Mouse (Mus musculus): ENCODE measurements around the gene Gfpt1. TPM values are rescaled to one million over a fixed set of nuclear protein-coding genes. Genes with fewer than 3 reads are reported as not detected.
"Not testable (repeated sequence)": the region's sequence is repeated elsewhere in the genome, so short reads cannot be mapped to it uniquely, and the experiment has no call there.

Gene Gfpt1
- polyA plus RNA-seq, 1 experiment from 2014 or later: 18.0 TPM

DNA sequence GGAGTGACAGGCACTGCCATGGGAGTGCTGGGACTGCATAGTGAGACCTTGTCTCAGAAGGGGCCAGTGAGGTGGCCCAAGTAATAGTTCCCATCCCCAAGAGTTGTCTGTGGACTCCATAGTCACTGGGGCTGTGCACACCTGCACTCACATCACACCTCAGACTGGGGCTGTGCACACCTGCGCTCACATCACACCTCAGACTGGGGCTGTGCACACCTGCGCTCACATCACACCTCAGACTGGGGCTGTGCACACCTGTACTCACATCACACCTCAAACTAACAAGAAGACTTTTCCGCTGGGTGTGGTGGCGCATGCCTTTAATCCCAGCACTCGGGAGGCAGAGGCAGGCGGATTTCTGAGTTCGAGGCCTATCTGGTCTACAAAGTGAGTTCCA is 6.1 kb downstream of the Gfpt1 start:
- H3K27ac ChIP-seq (ENCODE audit: low read depth, low read length); H3K4me2 ChIP-seq (ENCODE audit: low read depth); ATAC-seq (ENCODE audit: insufficient read depth, low FRiP score, low TSS enrichment); H3K9me3 ChIP-seq (ENCODE audit: control insufficient read depth, low read length); H3K4me1 ChIP-seq (ENCODE audit: control insufficient read depth, insufficient read depth, low read length); DNase-seq (ENCODE audit: low spot score); H3K36me3 ChIP-seq (ENCODE audit: control insufficient read depth, insufficient read depth, low read length); H3K9ac ChIP-seq (ENCODE audit: low read length); H3K4me3 ChIP-seq (ENCODE audit: low read depth, low read length); H3K27me3 ChIP-seq (ENCODE audit: control insufficient read depth, insufficient read depth, low read length): not testable (repeated sequence)
- 95% methylated on average over 7 of the region's 7 CpGs for WGBS

- ATAC-seq (ENCODE audit: insufficient read depth, low FRiP score, low TSS enrichment): no peak
- no peaks in the 10 kb centered on the region for H3K27me3 ChIP-seq (ENCODE audit: control insufficient read depth, insufficient read depth, low read length)
- H3K36me3 ChIP-seq (ENCODE audit: control insufficient read depth, insufficient read depth, low read length): peaks cover 12% of the 10 kb centered on the region
- no peak overlapping the region for H3K27ac ChIP-seq (ENCODE audit: low read depth, low read length)
- H3K4me3 ChIP-seq (ENCODE audit: low read depth, low read length): no peak overlapping the region
- H3K9ac ChIP-seq (ENCODE audit: low read length): no peak overlapping the region
- H3K4me2 ChIP-seq (ENCODE audit: low read depth): no peak overlapping the region
- no peak for DNase-seq (ENCODE audit: low spot score)
- WGBS: 96% methylated on average over 10 of the region's 10 CpGs
- no peaks in the 10 kb centered on the region for H3K9me3 ChIP-seq (ENCODE audit: control insufficient read depth, low read length)
- H3K4me1 ChIP-seq (ENCODE audit: control insufficient read depth, insufficient read depth, low read length): no peaks in the 10 kb centered on the region
Observed at GRCm38 (mm10) chr6:87051886-87052425, 9.3 kb downstream of the Gfpt1 start.

- 92% methylated on average over 8 of the region's 8 CpGs for WGBS
- DNase-seq (ENCODE audit: low spot score): no peak
- no peak overlapping the region for H3K9ac ChIP-seq (ENCODE audit: low read length)
- peaks cover 19% of the 10 kb centered on the region for H3K36me3 ChIP-seq (ENCODE audit: control insufficient read depth, insufficient read depth, low read length)
- ATAC-seq (ENCODE audit: insufficient read depth, low FRiP score, low TSS enrichment): no peak
- H3K4me1 ChIP-seq (ENCODE audit: control insufficient read depth, insufficient read depth, low read length): no peaks in the 10 kb centered on the region
- H3K27ac ChIP-seq (ENCODE audit: low read depth, low read length): no peak overlapping the region
- H3K9me3 ChIP-seq (ENCODE audit: control insufficient read depth, low read length): no peaks in the 10 kb centered on the region
- no peak overlapping the region for H3K4me2 ChIP-seq (ENCODE audit: low read depth)
- no peaks in the 10 kb centered on the region for H3K27me3 ChIP-seq (ENCODE audit: control insufficient read depth, insufficient read depth, low read length)
- no peak overlapping the region for H3K4me3 ChIP-seq (ENCODE audit: low read depth, low read length)
Observed at GRCm38 (mm10) chr6:87054193-87054592, 11.5 kb downstream of the Gfpt1 start.

DNA sequence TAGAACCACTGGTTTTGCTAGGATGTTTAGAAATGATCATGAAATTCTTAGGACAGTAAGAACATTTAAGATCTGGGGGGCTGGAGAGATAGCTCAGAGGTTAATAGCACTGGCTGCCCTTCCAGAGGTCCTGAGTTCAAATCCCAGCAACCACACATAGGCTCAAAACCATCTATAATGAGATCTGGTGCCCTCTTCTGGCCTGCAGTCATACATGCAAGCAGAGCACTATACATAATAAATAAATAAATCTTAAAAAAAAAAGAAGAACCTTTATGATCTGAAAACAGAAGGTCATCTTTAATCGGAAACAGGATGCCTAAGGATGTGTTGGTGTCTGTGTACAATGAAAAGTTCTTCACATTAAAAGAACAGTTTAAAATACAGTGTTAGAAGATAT is 17.1 kb downstream of the Gfpt1 start:
- Histone ChIP-seq H3K27me3 (ENCODE audit: control insufficient read depth, insufficient read depth, low read length) (no peaks in the 10 kb centered on the region), H3K27ac (ENCODE audit: low read depth, low read length) (no peak overlapping the region), H3K9ac (ENCODE audit: low read length) (no peak overlapping the region), H3K36me3 (ENCODE audit: control insufficient read depth, insufficient read depth, low read length) (peaks cover 16% of the 10 kb centered on the region), H3K4me3 (ENCODE audit: low read depth, low read length) (no peak overlapping the region), H3K4me1 (ENCODE audit: control insufficient read depth, insufficient read depth, low read length) (no peaks in the 10 kb centered on the region), H3K9me3 (ENCODE audit: control insufficient read depth, low read length) (no peaks in the 10 kb centered on the region), H3K4me2 (ENCODE audit: low read depth) (no peak overlapping the region)
- 92% methylated on average over 1 of the region's 1 CpGs for WGBS
- DNase-seq (ENCODE audit: low spot score) (no peak), ATAC-seq (ENCODE audit: insufficient read depth, low FRiP score, low TSS enrichment) (no peak)

DNA sequence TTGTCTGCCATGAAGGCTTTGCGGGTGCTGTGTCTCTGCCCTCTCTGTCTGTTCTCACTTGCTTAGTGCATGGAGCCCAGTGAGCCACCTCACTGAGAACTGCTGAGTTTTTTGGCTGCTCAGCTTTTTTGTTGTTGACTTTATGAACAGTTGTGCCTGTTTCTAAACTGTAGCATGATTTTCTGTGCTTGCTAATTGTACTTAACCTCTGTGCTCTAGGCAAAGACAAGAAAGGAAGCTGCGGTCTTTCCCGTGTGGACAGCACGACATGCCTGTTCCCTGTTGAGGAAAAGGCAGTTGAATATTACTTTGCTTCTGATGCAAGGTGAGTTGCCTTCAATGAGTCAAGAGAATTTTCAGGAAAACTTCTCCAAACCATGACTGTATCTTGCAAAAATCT is 20.9 kb downstream of the Gfpt1 start:
- WGBS: 95% methylated on average over 4 of the region's 4 CpGs
- Histone ChIP-seq H3K4me2 (ENCODE audit: low read depth) (no peak overlapping the region), H3K9ac (ENCODE audit: low read length) (no peak overlapping the region), H3K4me3 (ENCODE audit: low read depth, low read length) (no peak overlapping the region), H3K27ac (ENCODE audit: low read depth, low read length) (no peak overlapping the region), H3K4me1 (ENCODE audit: control insufficient read depth, insufficient read depth, low read length) (no peaks in the 10 kb centered on the region), H3K27me3 (ENCODE audit: control insufficient read depth, insufficient read depth, low read length) (no peaks in the 10 kb centered on the region), H3K9me3 (ENCODE audit: control insufficient read depth, low read length) (no peaks in the 10 kb centered on the region), H3K36me3 (ENCODE audit: control insufficient read depth, insufficient read depth, low read length) (peaks cover 10% of the 10 kb centered on the region)
- ATAC-seq (ENCODE audit: insufficient read depth, low FRiP score, low TSS enrichment) (no peak), DNase-seq (ENCODE audit: low spot score) (no peak)

DNA sequence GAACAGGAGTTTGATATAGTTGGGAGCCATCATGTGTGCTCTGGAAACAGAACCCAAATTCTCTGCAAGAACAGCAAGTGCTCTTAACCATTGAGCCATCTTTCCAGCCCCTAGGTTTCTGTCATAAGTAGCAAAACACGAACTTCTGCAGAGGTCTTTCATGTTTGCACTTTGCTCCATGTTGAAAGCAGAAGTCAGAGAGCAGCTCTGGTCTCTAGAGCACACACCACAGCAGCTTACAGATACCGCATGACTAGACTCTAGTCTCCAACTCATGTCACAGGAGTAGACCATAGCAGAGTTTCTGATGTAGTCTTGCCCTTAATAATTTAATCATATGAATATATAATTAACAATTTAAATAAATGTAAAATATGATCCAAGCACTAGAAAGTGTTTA is 25.6 kb downstream of the Gfpt1 start:
- Histone ChIP-seq H3K27me3 (ENCODE audit: control insufficient read depth, insufficient read depth, low read length) (no peaks in the 10 kb centered on the region), H3K27ac (ENCODE audit: low read depth, low read length) (no peak overlapping the region), H3K36me3 (ENCODE audit: control insufficient read depth, insufficient read depth, low read length) (peaks cover 9% of the 10 kb centered on the region), H3K9me3 (ENCODE audit: control insufficient read depth, low read length) (no peaks in the 10 kb centered on the region), H3K9ac (ENCODE audit: low read length) (no peak overlapping the region), H3K4me2 (ENCODE audit: low read depth) (no peak overlapping the region), H3K4me1 (ENCODE audit: control insufficient read depth, insufficient read depth, low read length) (no peaks in the 10 kb centered on the region), H3K4me3 (ENCODE audit: low read depth, low read length) (no peak overlapping the region)
- ATAC-seq (ENCODE audit: insufficient read depth, low FRiP score, low TSS enrichment): no peak
- DNase-seq (ENCODE audit: low spot score): no peak
- 90% methylated on average over 2 of the region's 2 CpGs for WGBS

DNA sequence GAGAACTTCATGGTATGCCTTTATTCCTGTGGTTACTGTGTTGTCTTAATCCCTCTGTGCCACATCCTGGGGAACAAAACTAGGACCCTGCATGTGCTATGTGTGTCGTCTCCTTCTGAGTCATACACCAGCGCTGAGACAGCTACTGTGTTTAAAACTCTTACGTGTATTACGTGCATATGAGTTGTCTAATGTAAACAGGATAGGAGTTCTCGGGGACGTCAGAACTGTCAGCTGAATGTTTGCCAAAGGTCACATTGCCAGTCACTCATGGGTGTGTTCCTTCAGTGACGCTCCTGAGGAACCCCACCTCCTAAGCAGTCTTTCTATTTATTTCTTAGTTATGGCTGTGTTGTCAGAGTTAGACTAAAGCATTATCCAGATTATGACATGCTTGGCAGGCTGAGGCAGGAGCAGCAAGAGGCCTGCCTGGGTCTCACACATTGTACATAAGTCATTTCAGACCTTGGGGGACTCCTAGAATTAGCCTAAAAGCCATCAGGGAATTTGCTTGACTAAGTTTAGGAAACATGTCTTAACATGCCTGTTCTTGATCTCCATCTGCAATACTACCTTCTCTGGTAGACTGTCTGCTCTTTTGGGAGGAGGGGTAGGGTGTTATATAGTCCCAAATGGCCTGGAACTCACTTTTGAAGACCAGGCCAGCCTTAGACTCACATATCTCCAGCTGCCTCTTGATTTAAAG is 26.7 kb downstream of the Gfpt1 start:
- Histone ChIP-seq H3K9me3 (ENCODE audit: control insufficient read depth, low read length) (no peaks in the 10 kb centered on the region), H3K36me3 (ENCODE audit: control insufficient read depth, insufficient read depth, low read length) (peaks cover 9% of the 10 kb centered on the region), H3K9ac (ENCODE audit: low read length) (no peak overlapping the region), H3K27me3 (ENCODE audit: control insufficient read depth, insufficient read depth, low read length) (no peaks in the 10 kb centered on the region), H3K4me3 (ENCODE audit: low read depth, low read length) (no peak overlapping the region), H3K4me2 (ENCODE audit: low read depth) (no peak overlapping the region), H3K27ac (ENCODE audit: low read depth, low read length) (no peak overlapping the region), H3K4me1 (ENCODE audit: control insufficient read depth, insufficient read depth, low read length) (no peaks in the 10 kb centered on the region)
- DNase-seq (ENCODE audit: low spot score): no peak
- WGBS: 90% methylated on average over 7 of the region's 7 CpGs
- ATAC-seq (ENCODE audit: insufficient read depth, low FRiP score, low TSS enrichment): no peak

DNA sequence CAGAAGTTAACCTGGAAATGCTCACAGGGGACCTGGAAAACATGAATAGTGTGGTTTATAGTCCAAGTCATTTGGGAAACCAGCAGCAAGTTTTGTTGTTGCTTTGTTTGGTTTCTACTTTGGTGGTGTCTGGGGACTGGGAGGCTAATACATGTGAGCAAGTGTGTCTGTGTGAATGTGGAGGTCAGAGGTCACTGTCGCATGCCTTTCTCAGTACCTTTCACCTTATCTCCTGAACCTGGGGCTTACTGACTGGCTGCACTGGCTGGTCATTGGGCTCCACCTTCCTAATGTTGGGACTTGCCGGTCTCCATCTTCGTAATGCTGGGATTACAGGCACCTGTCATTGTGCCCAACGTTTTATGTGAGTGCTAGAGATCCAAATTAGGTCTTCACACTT is 28.0 kb downstream of the Gfpt1 start:
- WGBS: 95% methylated on average over 4 of the region's 4 CpGs
- no peaks in the 10 kb centered on the region for H3K4me1 ChIP-seq (ENCODE audit: control insufficient read depth, insufficient read depth, low read length)
- no peak for DNase-seq (ENCODE audit: low spot score)
- H3K36me3 ChIP-seq (ENCODE audit: control insufficient read depth, insufficient read depth, low read length): peaks cover 9% of the 10 kb centered on the region
- no peak overlapping the region for H3K9ac ChIP-seq (ENCODE audit: low read length)
- no peak overlapping the region for H3K4me2 ChIP-seq (ENCODE audit: low read depth)
- H3K27ac ChIP-seq (ENCODE audit: low read depth, low read length): no peak overlapping the region
- no peak for ATAC-seq (ENCODE audit: insufficient read depth, low FRiP score, low TSS enrichment)
- H3K27me3 ChIP-seq (ENCODE audit: control insufficient read depth, insufficient read depth, low read length): no peaks in the 10 kb centered on the region
- H3K9me3 ChIP-seq (ENCODE audit: control insufficient read depth, low read length): no peaks in the 10 kb centered on the region
- H3K4me3 ChIP-seq (ENCODE audit: low read depth, low read length): no peak overlapping the region

DNA sequence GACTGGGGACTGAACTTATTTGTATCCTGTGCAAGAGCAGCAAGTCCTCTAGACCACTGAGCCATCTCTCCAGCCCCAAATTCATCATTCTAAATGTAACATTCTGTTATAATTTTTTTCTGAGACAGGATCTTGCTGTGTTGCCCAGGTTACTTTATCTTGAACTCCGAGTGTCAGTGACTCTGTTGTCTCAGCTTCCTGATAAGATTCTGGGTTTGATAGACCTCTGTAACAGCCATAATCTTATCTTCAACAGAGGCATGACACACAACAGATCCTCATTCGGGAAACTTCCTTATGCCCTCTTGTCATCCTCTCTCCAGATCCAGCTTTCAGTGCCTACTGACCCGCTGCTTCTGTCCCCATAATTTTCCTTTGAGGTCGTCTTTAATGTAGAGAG is 30.1 kb downstream of the Gfpt1 start:
- H3K36me3 ChIP-seq (ENCODE audit: control insufficient read depth, insufficient read depth, low read length): peaks cover 12% of the 10 kb centered on the region
- H3K4me1 ChIP-seq (ENCODE audit: control insufficient read depth, insufficient read depth, low read length): no peaks in the 10 kb centered on the region

More for the DNA sequence above, 30.1 kb downstream of the Gfpt1 start:
- ATAC-seq (ENCODE audit: insufficient read depth, low FRiP score, low TSS enrichment) (no peak), DNase-seq (ENCODE audit: low spot score) (no peak)
- WGBS: 86% methylated on average over 4 of the region's 4 CpGs
- Histone ChIP-seq H3K27ac (ENCODE audit: low read depth, low read length) (no peak overlapping the region), H3K27me3 (ENCODE audit: control insufficient read depth, insufficient read depth, low read length) (no peaks in the 10 kb centered on the region), H3K4me3 (ENCODE audit: low read depth, low read length) (no peak overlapping the region), H3K9me3 (ENCODE audit: control insufficient read depth, low read length) (no peaks in the 10 kb centered on the region), H3K4me2 (ENCODE audit: low read depth) (no peak overlapping the region), H3K9ac (ENCODE audit: low read length) (no peak overlapping the region)

All from neural tube, embryonic 11.5 days (tissue).